10 mouse cellular contexts compared by ENCODE assay signal in the genomic region with DNA sequence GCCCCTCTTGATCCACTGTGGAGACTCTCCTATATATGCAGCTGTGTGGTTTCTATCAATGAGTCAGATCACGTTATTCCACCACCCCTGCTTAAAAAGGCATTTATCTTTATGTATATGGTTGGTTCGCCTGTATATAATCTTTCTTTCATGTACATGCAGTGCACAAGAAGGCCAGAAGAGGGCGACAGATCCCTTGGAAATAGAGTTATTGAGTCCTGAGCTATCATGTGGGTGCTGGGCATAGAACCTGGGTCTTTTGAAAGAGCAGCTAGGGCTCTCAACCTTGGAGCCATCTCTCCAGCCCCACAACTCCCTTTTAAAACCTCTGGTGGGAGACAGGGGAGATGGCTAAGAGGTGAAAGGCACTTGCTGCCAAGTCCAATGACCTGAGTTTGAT. TPM values are rescaled to one million over a fixed set of nuclear protein-coding genes. Genes with fewer than 3 reads are reported as not detected.
DNase-seq lines count a peak whose midpoint lies in the region; ATAC-seq and TF ChIP-seq lines count a peak whose summit lies in the region.
"Had no signal": no experiment of that assay in that cellular context is flagged by ENCODE, and none has a peak within 500 bp of the region (broad histone marks: within the 10 kb centered on the region; RNA-seq: fewer than 3 reads in every experiment).

No protein-coding gene starts in this region.

- H3K4me1 ChIP-seq in kidney, adult 2 months (ENCODE audit: control insufficient read depth, insufficient read depth, low read length) = no peaks in the 10 kb centered on the region
- H3K4me1 ChIP-seq in kidney, embryonic 15.5 days = no peaks in the 10 kb centered on the region
- H3K4me1 ChIP-seq in E14TG2a.4 (replicated peaks; ENCODE audit: low read depth, low read length) = no peaks in the 10 kb centered on the region
- H3K4me1 ChIP-seq in hindbrain, embryonic 12.5 days = no peaks in the 10 kb centered on the region
- H3K4me1 ChIP-seq: embryonic facial prominence, embryonic 13.5 days; neural tube, embryonic 13.5 days had no signal

- peak; percentile 32; the same call in 1 of the 2 replicates for TF ChIP-seq CTCF in kidney, adult 2 months (conservative IDR thresholded peaks at IDR 0.05; ENCODE audit: insufficient read depth, insufficient read length, low read depth, low read length)
- peak; percentile 71 for TF ChIP-seq CTCF in E14TG2a.4 (conservative IDR thresholded peaks at IDR 0.05; ENCODE audit: low read length)

- H3K4me3 ChIP-seq in kidney, adult 2 months (ENCODE audit: insufficient read depth, low read depth, low read length) = no peak overlapping the region
- no peak overlapping the region for H3K4me3 ChIP-seq in kidney, embryonic 15.5 days (replicated peaks)
- no peak overlapping the region for H3K4me3 ChIP-seq in E14TG2a.4 (replicated peaks; ENCODE audit: low read length)
- H3K4me3 ChIP-seq in hindbrain, embryonic 12.5 days = no peak overlapping the region
- H3K4me3 ChIP-seq: embryonic facial prominence, embryonic 13.5 days; neural tube, embryonic 13.5 days had no signal

- no peak overlapping the region for H3K9ac ChIP-seq in kidney, embryonic 15.5 days
- H3K9ac ChIP-seq in hindbrain, embryonic 12.5 days = no peak overlapping the region
- H3K9ac ChIP-seq: embryonic facial prominence, embryonic 13.5 days; neural tube, embryonic 13.5 days had no signal

- TF ChIP-seq POLR2A in kidney, adult 2 months (IDR thresholded peaks at IDR 0.05; ENCODE audit: low read depth, low read length) = no peak

- no peaks in the 10 kb centered on the region for H3K27me3 ChIP-seq in kidney, adult 2 months (replicated peaks; ENCODE audit: control insufficient read depth, insufficient read depth, low read length)
- H3K27me3 ChIP-seq in kidney, embryonic 15.5 days = no peaks in the 10 kb centered on the region
- no peaks in the 10 kb centered on the region for H3K27me3 ChIP-seq in E14TG2a.4 (ENCODE audit: insufficient read depth, low read length)
- H3K27me3 ChIP-seq in hindbrain, embryonic 12.5 days = no peaks in the 10 kb centered on the region
- H3K27me3 ChIP-seq: embryonic facial prominence, embryonic 13.5 days; neural tube, embryonic 13.5 days had no signal

- no peaks in the 10 kb centered on the region for H3K9me3 ChIP-seq in kidney, embryonic 15.5 days (replicated peaks)
- no peaks in the 10 kb centered on the region for H3K9me3 ChIP-seq in E14TG2a.4 (ENCODE audit: low read length)
- H3K9me3 ChIP-seq in hindbrain, embryonic 12.5 days (replicated peaks) = no peaks in the 10 kb centered on the region
- H3K9me3 ChIP-seq: embryonic facial prominence, embryonic 13.5 days; neural tube, embryonic 13.5 days had no signal

- no peak overlapping the region for H3K27ac ChIP-seq in kidney, adult 2 months (ENCODE audit: insufficient read depth, low read depth, low read length)
- no peak overlapping the region for H3K27ac ChIP-seq in kidney, embryonic 15.5 days
- H3K27ac ChIP-seq in hindbrain, embryonic 12.5 days = no peak overlapping the region
- H3K27ac ChIP-seq: embryonic facial prominence, embryonic 13.5 days; neural tube, embryonic 13.5 days had no signal

- H3K36me3 ChIP-seq in kidney, adult 2 months (ENCODE audit: control insufficient read depth, insufficient read depth, low read length) = no peaks in the 10 kb centered on the region
- no peaks in the 10 kb centered on the region for H3K36me3 ChIP-seq in kidney, embryonic 15.5 days
- no peaks in the 10 kb centered on the region for H3K36me3 ChIP-seq in E14TG2a.4 (ENCODE audit: insufficient read depth, low read length)
- no peaks in the 10 kb centered on the region for H3K36me3 ChIP-seq in hindbrain, embryonic 12.5 days
- H3K36me3 ChIP-seq: embryonic facial prominence, embryonic 13.5 days; neural tube, embryonic 13.5 days had no signal

- DNase-seq in kidney, adult 2 months = peak; percentile 30
- DNase-seq in adrenal gland, postnatal 25 days = peak; percentile 17
- peak; percentile 8 for DNase-seq in lung, postnatal 25 days (ENCODE audit: low spot score)
- no peak for DNase-seq in neural tube, embryonic 10.5 days (ENCODE audit: extremely low spot score, low spot score)
- no peak for DNase-seq in cerebellum, adult 9-11 months

- 27% methylated on average over 3 of the region's 3 CpGs for WGBS in kidney, adult 2 months
- 32% methylated on average over 3 of the region's 3 CpGs for WGBS in kidney, embryonic 15.5 days
- 32% methylated on average over 3 of the region's 3 CpGs for WGBS in hindbrain, embryonic 12.5 days

- ATAC-seq in kidney, embryonic 15.5 days (replicated peaks; ENCODE audit: low FRiP score) = no peak
- no peak for ATAC-seq in hindbrain, embryonic 12.5 days (ENCODE audit: low FRiP score)

- H3K4me2 ChIP-seq in kidney, embryonic 15.5 days = no peak overlapping the region
- H3K4me2 ChIP-seq in hindbrain, embryonic 12.5 days (replicated peaks) = no peak overlapping the region
- H3K4me2 ChIP-seq: embryonic facial prominence, embryonic 13.5 days; neural tube, embryonic 13.5 days had no signal

RNA-seq across cellular contexts. Expression of a gene that starts 32.9 kb away (rescaled TPM):
- 161 and 203 TPM in 2 replicates for polyA plus RNA-seq in kidney, adult 2 months (2012; rRNA removed)
- polyA plus RNA-seq in kidney, embryonic 15.5 days (2015; fragmentation: Nextera tagmentation; extraction: Ambion mirVana) = 322 TPM in 2 replicates
- total RNA-seq in adrenal gland, postnatal 25 days (2021) = 153 and 194 TPM in 2 replicates
- polyA plus RNA-seq in hindbrain, embryonic 12.5 days (2016; fragmentation: Nextera tagmentation; extraction: Ambion mirVana) = 402 and 404 TPM in 2 replicates

Comparison
In these comparisons a context has a peak if more than half of its experiments do, and no peak if none do; other contexts are left out.
1. DNase-seq: peak in kidney, adult 2 months (single experiment), adrenal gland, postnatal 25 days (single experiment) and lung, postnatal 25 days (single experiment); none in neural tube, embryonic 10.5 days (single experiment) and cerebellum, adult 9-11 months (single experiment).